Mouse (Mus musculus) limb, embryonic 14.5 days (tissue): ENCODE data around the gene Spag9. TPM values are rescaled to one million over a fixed set of nuclear protein-coding genes. Genes with fewer than 3 reads are reported as not detected.
"Not testable (repeated sequence)": the region's sequence is repeated elsewhere in the genome, so short reads cannot be mapped to it uniquely, and the experiment has no call there.

Experiments
- ATAC-seq: fragments of 200-750 bp; cut with Nextera tagmentation; 2 replicates; pipeline ENCODE4 v1.8.0; 2017; ENCODE audit warnings: low read depth, moderate number of reproducible peaks, moderate TSS enrichment; ENCODE audit not compliant: low FRiP score
- DNase-seq: peaks from one replicate; pipeline ENCODE4 v3.0.0-alpha.2; 2015; ENCODE audit warnings: low spot score
- H3K27ac ChIP-seq: fragments of 300-500 bp; sonication (generic); replicated peaks from 2 replicates; pipeline ENCODE4 v1.5.1; 2014; ENCODE audit warnings: low read depth, mild to moderate bottlenecking, low read length, moderate library complexity, mixed read lengths
- H3K27me3 ChIP-seq: fragments of 300-500 bp; sonication (generic); 2 replicates; pipeline ENCODE4 v1.6.1; 2014; ENCODE audit warnings: low read length, mixed read lengths; ENCODE audit not compliant: control insufficient read depth, insufficient read depth
- H3K36me3 ChIP-seq: fragments of 300-500 bp; sonication (generic); 2 replicates; pipeline ENCODE4 v1.6.1; 2014; ENCODE audit warnings: mild to moderate bottlenecking, low read length, moderate library complexity, mixed read lengths; ENCODE audit not compliant: control insufficient read depth, insufficient read depth
- H3K4me1 ChIP-seq: fragments of 300-500 bp; sonication (generic); 2 replicates; pipeline ENCODE4 v1.6.1; 2014; ENCODE audit warnings: antibody characterized with exemption, low read length, mixed read lengths; ENCODE audit not compliant: control insufficient read depth, insufficient read depth
- H3K4me2 ChIP-seq: fragments of 300-500 bp; sonication (generic); replicated peaks from 2 replicates; pipeline ENCODE4 v1.6.1; 2014; ENCODE audit warnings: low read depth, mild to moderate bottlenecking, low read length, moderate library complexity; ENCODE audit not compliant: severe bottlenecking
- H3K4me3 ChIP-seq: fragments of 300-500 bp; sonication (generic); replicated peaks from 2 replicates; pipeline ENCODE4 v1.5.1; 2014; ENCODE audit warnings: low read length
- H3K9ac ChIP-seq: fragments of 300-500 bp; sonication (generic); 2 replicates; pipeline ENCODE4 v1.6.1; 2014; ENCODE audit warnings: mild to moderate bottlenecking, low read depth, low read length, moderate library complexity; ENCODE audit not compliant: severe bottlenecking
- H3K9me3 ChIP-seq: fragments of 300-500 bp; sonication (generic); 2 replicates; pipeline ENCODE4 v1.6.1; 2016; ENCODE audit warnings: low read length; ENCODE audit not compliant: control insufficient read depth
- POLR2A ChIP-seq: fragments of 200-500 bp; IDR thresholded peaks from 2 replicates; pipeline ENCODE4 v1.8.0; 2012; ENCODE audit warnings: inconsistent platforms, mild to moderate bottlenecking, moderate library complexity, borderline replicate concordance; ENCODE audit not compliant: insufficient read depth, insufficient read length; ENCODE audit errors: extremely low read depth
- WGBS: fragments of 180-500 bp; shearing (Covaris S2); extraction: QIAGEN DNeasy Blood & Tissue Kit; methylation state at CpG from one replicate; pipeline ENCODE4 v1.1.7; 2014; 5-methylcytosine and 5-hydroxymethylcytosine counted together
- polyA plus RNA-seq, 2 experiments: library from polyadenylated mRNA; depleted of rRNA in 1 of 2; stranded (reverse) in 1 of 2; unstranded in 1 of 2; fragments of >200 nt; fragmentation: Nextera tagmentation in 1 of 2; extraction: Ambion mirVana in 1 of 2; gene quantifications; 2 replicates each; pipeline versions ENCODE4 v1.2.1 to v1.2.3; 2012 to 2014

Gene Spag9
- polyA plus RNA-seq, 2 experiments: 56.3 to 64.6 TPM

DNA sequence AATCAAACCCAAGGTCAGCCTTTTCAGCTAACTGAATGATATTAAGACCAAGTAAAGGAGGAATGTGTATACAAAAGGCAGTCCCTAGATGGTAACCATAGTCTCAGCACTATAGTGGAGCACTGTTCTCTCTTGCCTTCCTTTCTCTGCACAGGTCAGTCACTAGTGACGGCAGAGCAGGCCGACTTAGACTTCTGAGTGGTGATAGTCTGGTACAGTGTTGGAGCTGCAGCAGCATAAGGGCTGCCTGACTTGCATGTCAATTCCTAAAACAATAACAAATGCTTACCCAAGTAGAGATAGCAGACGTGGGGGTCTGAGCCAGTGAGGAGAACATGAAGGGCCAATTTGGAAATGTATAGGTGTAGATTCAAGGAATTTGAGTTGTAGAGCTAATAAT is 58.3 kb downstream of the Spag9 start:
- peaks cover 35% of the 10 kb centered on the region for H3K36me3 ChIP-seq
- 90% methylated on average over 3 of the region's 3 CpGs for WGBS
- ATAC-seq: no peak

DNA sequence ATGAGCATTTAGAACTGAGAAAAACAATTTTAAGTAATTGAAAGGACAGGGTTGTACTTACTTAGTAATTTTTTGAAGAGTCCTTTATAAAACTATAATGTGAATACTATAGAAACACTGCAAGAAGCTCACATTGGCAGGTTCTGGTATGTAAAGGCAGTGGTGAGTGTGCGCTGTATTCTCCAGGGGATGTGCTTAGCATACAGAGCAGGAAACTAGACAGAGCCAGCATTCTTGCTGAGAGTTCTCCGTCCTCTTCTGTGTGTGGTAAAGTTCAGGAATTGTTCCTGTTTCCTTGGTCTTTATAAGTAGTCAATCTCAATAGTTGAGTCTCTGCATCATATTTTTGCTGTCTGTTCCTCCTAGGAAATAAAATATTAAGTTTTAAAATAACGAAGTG is 59.0 kb downstream of the Spag9 start:
- H3K36me3 ChIP-seq: peaks cover 30% of the 10 kb centered on the region

More for the DNA sequence above, 58.3 kb downstream of the Spag9 start:
- no peak overlapping the region for H3K4me3 ChIP-seq
- DNase-seq: no peak
- H3K27me3 ChIP-seq: no peaks in the 10 kb centered on the region
- H3K4me2 ChIP-seq: no peak overlapping the region
- TF ChIP-seq POLR2A: no peak
- H3K9ac ChIP-seq: no peak overlapping the region
- no peak overlapping the region for H3K27ac ChIP-seq
- no peaks in the 10 kb centered on the region for H3K9me3 ChIP-seq
- no peaks in the 10 kb centered on the region for H3K4me1 ChIP-seq

DNA sequence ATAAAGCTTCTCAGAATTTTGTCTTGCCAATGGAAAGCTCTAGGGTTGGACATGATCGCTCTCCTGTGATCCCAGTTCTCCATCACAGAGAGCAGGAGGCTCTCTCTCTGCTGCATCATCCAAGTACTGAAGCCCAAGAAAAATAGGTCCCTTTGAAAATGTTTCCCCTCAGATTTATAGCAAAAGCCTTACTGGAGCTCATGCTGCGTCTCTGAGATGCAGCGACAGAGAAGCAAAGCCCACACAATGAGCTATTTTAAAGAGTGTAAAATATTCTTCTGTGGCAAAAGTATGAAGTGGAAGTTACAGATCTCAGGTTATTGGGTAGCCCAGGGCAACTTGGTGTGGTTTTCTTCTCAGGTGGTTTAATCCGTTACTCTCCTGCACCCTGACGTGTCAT is 68.0 kb downstream of the Spag9 start:
- Histone ChIP-seq H3K4me1 (no peaks in the 10 kb centered on the region), H3K27me3 (no peaks in the 10 kb centered on the region), H3K4me3 (no peak overlapping the region), H3K4me2 (no peak overlapping the region), H3K9ac (no peak overlapping the region), H3K27ac (no peak overlapping the region), H3K36me3 (peaks cover 25% of the 10 kb centered on the region), H3K9me3 (no peaks in the 10 kb centered on the region)
- no peak for TF ChIP-seq POLR2A
- 92% methylated on average over 5 of the region's 5 CpGs for WGBS
- DNase-seq (no peak), ATAC-seq (no peak)

More for the DNA sequence above, 59.0 kb downstream of the Spag9 start:
- ATAC-seq (no peak), DNase-seq (no peak)
- Histone ChIP-seq H3K27me3 (no peaks in the 10 kb centered on the region), H3K9ac (no peak overlapping the region), H3K4me3 (no peak overlapping the region), H3K4me2 (no peak overlapping the region), H3K9me3 (no peaks in the 10 kb centered on the region), H3K27ac (no peak overlapping the region), H3K4me1 (no peaks in the 10 kb centered on the region)
- TF ChIP-seq POLR2A: no peak
- WGBS: 84% methylated on average over 3 of the region's 3 CpGs

DNA sequence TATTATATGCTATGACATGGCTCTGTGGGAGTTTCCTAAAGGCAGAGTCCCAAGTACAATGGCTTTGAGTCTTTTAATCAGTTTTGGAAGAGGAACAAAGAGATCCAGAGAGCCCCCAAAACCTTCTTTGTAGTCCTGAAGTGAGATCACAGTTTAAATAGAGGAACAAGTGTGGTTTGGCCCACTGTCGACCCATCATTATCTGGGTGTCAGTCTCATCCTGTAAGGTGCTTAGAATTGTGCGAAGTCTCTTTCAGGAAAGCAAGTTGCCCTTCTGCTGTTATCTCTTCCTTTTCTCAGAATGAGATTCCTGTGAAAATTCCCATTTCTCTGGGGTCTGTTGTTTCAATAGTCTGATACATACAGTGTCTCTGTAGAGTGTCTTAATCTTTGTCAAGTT is 74.6 kb downstream of the Spag9 start:
- DNase-seq (no peak), ATAC-seq (no peak)
- WGBS: 79% methylated on average over 2 of the region's 2 CpGs
- Histone ChIP-seq H3K27ac (no peak overlapping the region), H3K9me3 (no peaks in the 10 kb centered on the region), H3K4me2 (no peak overlapping the region), H3K27me3 (no peaks in the 10 kb centered on the region), H3K36me3 (peaks cover 28% of the 10 kb centered on the region), H3K4me1 (no peaks in the 10 kb centered on the region), H3K4me3 (no peak overlapping the region), H3K9ac (no peak overlapping the region)
- TF ChIP-seq POLR2A: no peak

DNA sequence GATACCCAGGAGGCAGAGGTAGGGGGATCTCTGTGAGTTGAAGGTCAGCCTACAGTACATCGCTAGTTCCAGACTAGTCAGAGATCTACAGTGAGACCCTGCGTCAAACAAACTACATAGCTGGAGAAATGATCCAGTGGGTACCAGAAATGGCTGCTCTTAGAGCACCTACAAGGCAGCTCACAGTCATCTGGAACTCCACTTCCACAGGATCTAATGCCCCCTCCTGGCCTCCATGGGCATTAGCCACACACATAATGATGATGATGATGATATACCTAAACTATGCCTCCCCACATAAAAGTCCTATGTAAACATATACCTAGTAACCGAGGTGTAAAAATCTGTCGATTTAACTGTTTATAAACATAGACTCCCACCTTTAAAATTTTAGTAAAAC is 77.4 kb downstream of the Spag9 start:
- Histone ChIP-seq H3K27me3 (no peaks in the 10 kb centered on the region), H3K4me1 (no peaks in the 10 kb centered on the region), H3K4me2 (no peak overlapping the region), H3K27ac (no peak overlapping the region), H3K36me3 (peaks cover 24% of the 10 kb centered on the region), H3K9ac (no peak overlapping the region), H3K4me3 (no peak overlapping the region), H3K9me3 (no peaks in the 10 kb centered on the region)
- 88% methylated on average over 4 of the region's 4 CpGs for WGBS
- ATAC-seq (no peak), DNase-seq (peak; percentile 6)
- TF ChIP-seq POLR2A: no peak

DNA sequence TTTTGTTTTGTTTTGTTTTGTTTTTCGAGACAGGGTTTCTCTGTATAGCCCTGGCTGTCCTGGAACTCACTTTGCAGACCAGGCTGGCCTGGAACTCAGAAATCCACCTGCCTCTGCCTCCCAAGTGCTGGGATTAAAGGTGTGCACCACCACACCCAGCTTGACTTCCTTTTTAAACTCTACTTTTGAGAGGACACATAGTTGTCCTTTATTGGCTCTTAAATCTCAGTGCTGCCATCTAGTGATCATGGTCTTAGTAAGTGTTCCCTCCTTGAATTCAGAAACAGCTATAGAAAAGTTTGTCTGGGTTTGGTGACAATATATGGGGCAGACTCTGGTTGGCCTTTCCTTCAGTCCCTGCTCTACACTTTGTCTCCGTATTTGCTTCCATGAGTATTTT is 91.1 kb downstream of the Spag9 start:
- not testable (repeated sequence) for ATAC-seq, H3K9ac ChIP-seq, H3K27me3 ChIP-seq, H3K9me3 ChIP-seq, H3K4me2 ChIP-seq, H3K4me3 ChIP-seq, H3K4me1 ChIP-seq, H3K27ac ChIP-seq
- DNase-seq: peak; percentile 88
- 93% methylated on average over 2 of the region's 2 CpGs for WGBS
- H3K36me3 ChIP-seq: peaks cover 79% of the 10 kb centered on the region
